Mouse (Mus musculus): ENCODE measurements around the gene Nrarp. TPM values are rescaled to one million over a fixed set of nuclear protein-coding genes. Genes with fewer than 3 reads are reported as not detected.

Nrarp gene
- polyA plus RNA-seq, 1 experiment from 2014 or later = 11.0 TPM

DNA sequence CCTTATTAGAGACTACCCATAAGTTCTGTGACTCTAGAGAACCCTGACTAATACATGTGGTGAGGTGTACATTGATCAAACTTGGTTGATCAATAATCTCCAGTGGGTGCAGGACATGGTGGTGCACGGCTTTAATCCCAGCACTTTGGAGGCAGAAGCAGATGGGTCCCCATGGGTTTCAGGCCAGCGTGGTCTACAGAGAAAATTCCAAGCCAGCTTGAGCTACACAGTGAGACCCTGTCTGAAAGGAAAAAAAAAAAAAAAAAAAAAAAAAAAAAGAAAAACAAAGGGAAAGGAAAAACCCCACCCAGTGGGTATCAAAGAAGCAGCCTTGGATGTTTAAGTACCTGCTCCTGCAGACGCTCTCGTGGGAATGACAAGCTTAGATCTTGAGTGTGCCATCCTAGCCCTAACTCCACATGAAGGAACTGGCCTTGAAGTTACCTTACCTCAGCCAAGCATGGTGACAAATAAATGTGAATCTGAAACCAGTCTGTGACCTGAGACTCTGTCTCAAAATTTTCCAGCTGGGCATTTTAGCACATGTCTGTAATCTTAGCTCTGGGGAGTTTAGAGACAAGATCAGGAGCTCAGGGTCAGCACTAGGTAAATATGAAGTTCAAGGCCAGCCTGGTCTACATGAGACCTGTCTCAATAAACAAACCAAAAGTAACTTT is 29.1 kb upstream of the Nrarp start:
- Histone ChIP-seq H3K27ac (ENCODE audit: low read length) (no peak overlapping the region), H3K9ac (ENCODE audit: low read length) (no peak overlapping the region), H3K4me1 (ENCODE audit: control insufficient read depth, insufficient read depth, low read length) (no peaks in the 10 kb centered on the region), H3K9me3 (replicated peaks; ENCODE audit: control insufficient read depth, low read length) (no peaks in the 10 kb centered on the region), H3K27me3 (ENCODE audit: control insufficient read depth, insufficient read depth, low read length) (no peaks in the 10 kb centered on the region), H3K4me3 (replicated peaks; ENCODE audit: low read length) (no peak overlapping the region), H3K4me2 (ENCODE audit: low read depth, low read length) (no peak overlapping the region), H3K36me3 (ENCODE audit: control insufficient read depth, insufficient read depth, low read length) (no peaks in the 10 kb centered on the region)
- WGBS = 65% methylated on average over 4 of the region's 4 CpGs
- no peak for ATAC-seq (ENCODE audit: insufficient read depth, low FRiP score)

DNA sequence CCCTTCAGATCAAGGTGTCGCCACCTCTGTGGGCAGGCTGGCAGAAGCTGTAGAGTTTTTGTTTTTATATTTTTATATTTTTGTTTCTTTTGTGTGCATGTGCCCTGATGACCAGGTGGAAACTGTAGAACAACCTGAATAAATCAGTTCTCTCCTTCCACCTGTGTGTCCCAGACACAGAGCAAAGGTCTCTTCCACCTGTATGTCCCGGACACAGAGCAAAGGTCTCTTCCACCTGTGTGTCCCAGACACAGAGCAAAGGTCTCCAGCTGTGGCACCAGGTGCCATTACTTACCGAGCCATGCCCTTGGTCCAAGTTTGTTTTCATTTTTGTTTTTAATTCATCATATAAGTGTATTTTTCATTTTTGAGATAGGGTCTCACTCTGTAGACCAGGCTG is 24.4 kb upstream of the Nrarp start:
- ATAC-seq (ENCODE audit: insufficient read depth, low FRiP score) = no peak
- 79% methylated on average over 3 of the region's 3 CpGs for WGBS
- no peak overlapping the region for H3K27ac ChIP-seq (ENCODE audit: low read length)

DNA sequence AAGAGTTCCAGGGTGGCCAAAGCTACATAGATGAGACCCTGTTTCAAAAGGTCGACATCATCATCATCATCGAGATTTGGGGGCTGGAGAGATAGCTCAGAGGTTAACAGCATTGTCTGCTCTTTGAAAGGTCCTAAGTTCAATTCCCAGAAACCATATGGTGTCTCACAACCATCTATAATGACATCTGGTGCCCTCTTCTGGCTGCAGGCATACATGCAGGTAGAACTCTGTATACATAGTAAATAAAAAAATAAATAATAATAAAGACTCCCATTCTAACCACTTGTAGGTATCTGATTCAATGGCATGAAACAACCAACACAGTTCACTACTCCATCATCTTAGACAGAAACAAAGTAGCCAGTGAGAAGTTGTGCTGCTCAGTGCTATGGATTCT is 23.6 kb upstream of the Nrarp start:
- H3K36me3 ChIP-seq (ENCODE audit: control insufficient read depth, insufficient read depth, low read length) = no peaks in the 10 kb centered on the region
- H3K27ac ChIP-seq (ENCODE audit: low read length) = no peak overlapping the region
- H3K4me1 ChIP-seq (ENCODE audit: control insufficient read depth, insufficient read depth, low read length) = no peaks in the 10 kb centered on the region
- H3K9me3 ChIP-seq (replicated peaks; ENCODE audit: control insufficient read depth, low read length) = no peaks in the 10 kb centered on the region
- H3K27me3 ChIP-seq (ENCODE audit: control insufficient read depth, insufficient read depth, low read length) = no peaks in the 10 kb centered on the region
- H3K4me2 ChIP-seq (ENCODE audit: low read depth, low read length) = no peak overlapping the region
- no peak for ATAC-seq (ENCODE audit: insufficient read depth, low FRiP score)
- H3K4me3 ChIP-seq (replicated peaks; ENCODE audit: low read length) = no peak overlapping the region
- no peak overlapping the region for H3K9ac ChIP-seq (ENCODE audit: low read length)
- WGBS = 41% methylated on average over 2 of the region's 2 CpGs

More for the DNA sequence above, 24.4 kb upstream of the Nrarp start:
- H3K36me3 ChIP-seq (ENCODE audit: control insufficient read depth, insufficient read depth, low read length) = no peaks in the 10 kb centered on the region
- H3K4me3 ChIP-seq (replicated peaks; ENCODE audit: low read length) = no peak overlapping the region
- no peaks in the 10 kb centered on the region for H3K9me3 ChIP-seq (replicated peaks; ENCODE audit: control insufficient read depth, low read length)
- H3K4me1 ChIP-seq (ENCODE audit: control insufficient read depth, insufficient read depth, low read length) = no peaks in the 10 kb centered on the region
- H3K27me3 ChIP-seq (ENCODE audit: control insufficient read depth, insufficient read depth, low read length) = no peaks in the 10 kb centered on the region
- no peak overlapping the region for H3K9ac ChIP-seq (ENCODE audit: low read length)
- H3K4me2 ChIP-seq (ENCODE audit: low read depth, low read length) = no peak overlapping the region

DNA sequence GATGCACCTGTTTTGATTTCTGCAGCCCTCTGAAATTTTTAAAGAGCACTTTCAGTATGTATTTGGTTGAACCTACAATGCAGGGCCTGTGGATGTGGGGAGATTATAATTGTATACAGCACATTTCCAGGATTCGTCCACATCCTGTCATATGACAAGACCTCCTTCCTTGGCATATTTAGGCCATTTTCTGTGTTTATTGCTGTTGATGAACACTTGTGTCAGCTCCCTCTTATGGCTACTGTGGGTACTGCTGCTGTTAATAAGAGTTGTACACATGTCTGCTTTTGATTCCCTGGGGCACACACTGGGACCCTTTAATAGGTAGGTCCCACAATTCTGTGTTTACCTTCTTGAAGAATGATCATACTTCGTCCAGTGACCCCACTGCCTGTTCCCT is 22.9 kb upstream of the Nrarp start:
- Histone ChIP-seq H3K4me2 (ENCODE audit: low read depth, low read length) (no peak overlapping the region), H3K4me1 (ENCODE audit: control insufficient read depth, insufficient read depth, low read length) (no peaks in the 10 kb centered on the region), H3K27ac (ENCODE audit: low read length) (no peak overlapping the region), H3K9me3 (replicated peaks; ENCODE audit: control insufficient read depth, low read length) (no peaks in the 10 kb centered on the region), H3K4me3 (replicated peaks; ENCODE audit: low read length) (no peak overlapping the region), H3K36me3 (ENCODE audit: control insufficient read depth, insufficient read depth, low read length) (no peaks in the 10 kb centered on the region), H3K9ac (ENCODE audit: low read length) (no peak overlapping the region), H3K27me3 (ENCODE audit: control insufficient read depth, insufficient read depth, low read length) (no peaks in the 10 kb centered on the region)
- WGBS = 29% methylated on average over 2 of the region's 2 CpGs
- no peak for ATAC-seq (ENCODE audit: insufficient read depth, low FRiP score)

DNA sequence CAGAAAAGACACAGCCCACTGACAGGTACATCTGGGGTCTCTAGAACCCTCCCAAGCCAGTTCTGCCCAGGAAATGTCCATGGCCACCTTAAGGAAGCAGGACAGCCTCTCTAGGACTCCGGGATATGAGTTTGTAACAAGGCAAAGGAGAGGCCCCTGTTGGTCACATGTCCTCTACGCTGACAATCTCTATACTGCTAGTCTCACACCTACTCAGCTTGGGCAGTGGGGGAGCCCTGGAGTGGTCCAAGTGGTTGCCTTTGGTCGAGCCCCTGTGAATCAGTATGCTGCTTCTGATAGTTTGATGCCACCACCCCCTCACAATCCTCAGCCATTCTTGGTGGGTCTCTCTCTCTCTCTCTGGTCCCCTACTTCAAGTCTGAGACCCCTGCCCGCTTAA is 13.1 kb upstream of the Nrarp start:
- no peaks in the 10 kb centered on the region for H3K36me3 ChIP-seq (ENCODE audit: control insufficient read depth, insufficient read depth, low read length)
- H3K4me2 ChIP-seq (ENCODE audit: low read depth, low read length) = peak overlapping the region; percentile 90
- no peak for ATAC-seq (ENCODE audit: insufficient read depth, low FRiP score)
- peak overlapping the region; percentile 67 for H3K9ac ChIP-seq (ENCODE audit: low read length)
- 28% methylated on average over 4 of the region's 4 CpGs for WGBS
- no peaks in the 10 kb centered on the region for H3K9me3 ChIP-seq (replicated peaks; ENCODE audit: control insufficient read depth, low read length)
- H3K27ac ChIP-seq (ENCODE audit: low read length) = peak overlapping the region; percentile 70
- H3K4me3 ChIP-seq (replicated peaks; ENCODE audit: low read length) = peak overlapping the region; percentile 53
- no peaks in the 10 kb centered on the region for H3K27me3 ChIP-seq (ENCODE audit: control insufficient read depth, insufficient read depth, low read length)
- peaks cover 31% of the 10 kb centered on the region for H3K4me1 ChIP-seq (ENCODE audit: control insufficient read depth, insufficient read depth, low read length)

DNA sequence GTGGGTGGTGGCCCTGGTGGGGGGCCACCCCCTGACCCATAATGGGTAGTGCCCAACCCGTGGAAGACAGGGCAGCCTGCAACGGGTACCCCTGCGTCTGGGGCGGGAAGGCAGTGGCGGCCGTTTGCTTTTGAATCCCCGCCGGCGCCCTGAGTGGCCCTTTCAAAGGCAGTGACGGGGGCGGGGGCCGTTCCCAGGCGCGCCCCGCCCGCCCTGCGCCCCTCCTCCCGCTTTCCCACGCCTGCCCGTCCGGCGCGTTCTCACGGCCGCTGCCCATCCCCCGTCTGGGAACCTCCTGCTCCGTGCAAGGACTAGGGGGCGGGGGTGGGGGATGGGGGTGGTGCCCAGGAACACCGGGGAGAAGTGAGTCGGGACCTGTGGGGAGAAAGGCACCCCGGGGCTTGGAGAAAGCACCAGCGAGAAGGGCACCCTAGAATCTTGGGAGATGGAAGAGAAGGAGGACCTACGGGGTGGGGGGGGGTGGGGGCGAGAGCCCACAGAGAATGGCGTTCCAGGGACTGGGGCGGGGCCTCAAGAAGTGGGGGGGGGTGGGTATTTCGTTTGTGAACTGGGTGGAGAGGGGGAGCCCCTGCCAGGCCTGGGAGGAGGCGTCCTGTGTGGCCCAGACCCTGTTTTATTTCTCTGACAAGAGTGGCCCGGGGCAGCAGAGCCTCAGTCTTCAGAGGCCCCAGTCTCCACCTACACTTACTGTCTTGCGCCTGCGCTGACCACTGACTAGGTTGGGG is 12.5 kb upstream of the Nrarp start:
- H3K4me1 ChIP-seq (ENCODE audit: control insufficient read depth, insufficient read depth, low read length) = peaks cover 27% of the 10 kb centered on the region
- WGBS = 2% methylated on average over 40 of the region's 41 CpGs
- peak; percentile 70 for ATAC-seq (ENCODE audit: insufficient read depth, low FRiP score)

DNA sequence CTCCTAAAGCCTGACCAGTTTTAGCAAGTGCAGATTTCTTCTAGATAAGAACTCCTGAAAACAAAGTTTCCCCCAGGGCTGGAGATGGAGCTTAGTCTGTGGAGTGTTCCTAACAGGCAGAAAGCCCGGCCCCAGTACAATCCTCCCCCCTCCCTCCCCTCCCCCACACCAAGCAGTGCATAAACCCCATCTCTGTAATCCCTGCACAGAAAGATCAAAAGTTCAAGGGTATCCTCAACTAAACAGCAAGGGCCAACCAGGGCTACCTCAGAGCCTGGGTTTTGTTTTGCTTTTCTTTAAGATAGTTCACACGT is 11.9 kb upstream of the Nrarp start:
- peak overlapping the region; percentile 67 for H3K9ac ChIP-seq (ENCODE audit: low read length)
- no peaks in the 10 kb centered on the region for H3K27me3 ChIP-seq (ENCODE audit: control insufficient read depth, insufficient read depth, low read length)
- ATAC-seq (ENCODE audit: insufficient read depth, low FRiP score) = no peak
- 25% methylated on average over 2 of the region's 2 CpGs for WGBS
- H3K27ac ChIP-seq (ENCODE audit: low read length) = peak overlapping the region; percentile 70
- no peaks in the 10 kb centered on the region for H3K9me3 ChIP-seq (replicated peaks; ENCODE audit: control insufficient read depth, low read length)
- peaks cover 26% of the 10 kb centered on the region for H3K4me1 ChIP-seq (ENCODE audit: control insufficient read depth, insufficient read depth, low read length)
- peak overlapping the region; percentile 53 for H3K4me3 ChIP-seq (replicated peaks; ENCODE audit: low read length)
- no peaks in the 10 kb centered on the region for H3K36me3 ChIP-seq (ENCODE audit: control insufficient read depth, insufficient read depth, low read length)
- H3K4me2 ChIP-seq (ENCODE audit: low read depth, low read length) = peak overlapping the region; percentile 90

More for the DNA sequence above, 12.5 kb upstream of the Nrarp start:
- H3K36me3 ChIP-seq (ENCODE audit: control insufficient read depth, insufficient read depth, low read length) = no peaks in the 10 kb centered on the region
- H3K9me3 ChIP-seq (replicated peaks; ENCODE audit: control insufficient read depth, low read length) = no peaks in the 10 kb centered on the region
- no peaks in the 10 kb centered on the region for H3K27me3 ChIP-seq (ENCODE audit: control insufficient read depth, insufficient read depth, low read length)
- peak overlapping the region; percentile 90 for H3K4me2 ChIP-seq (ENCODE audit: low read depth, low read length)
- peak overlapping the region; percentile 53 for H3K4me3 ChIP-seq (replicated peaks; ENCODE audit: low read length)
- H3K9ac ChIP-seq (ENCODE audit: low read length) = peak overlapping the region; percentile 67
- peak overlapping the region; percentile 70 for H3K27ac ChIP-seq (ENCODE audit: low read length)

DNA sequence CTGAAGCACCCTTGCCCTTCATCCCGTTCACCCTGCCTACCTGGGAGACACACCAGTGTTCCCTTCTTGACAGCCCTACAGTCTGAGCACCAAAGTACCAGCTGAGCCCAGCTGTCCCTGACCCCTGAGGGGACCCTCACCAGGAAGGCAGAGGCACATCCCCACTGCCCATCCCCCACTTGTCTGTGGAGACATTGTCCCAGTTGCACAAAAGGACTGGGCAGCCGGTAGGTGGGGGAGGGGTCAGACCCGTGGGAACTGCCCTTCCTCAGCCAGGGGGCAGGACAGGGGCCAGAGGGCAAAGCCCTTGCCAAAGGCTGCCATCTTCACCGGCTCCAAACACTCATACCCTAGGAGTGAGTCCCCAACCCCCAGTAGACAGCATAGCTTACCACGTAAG is 10.8 kb upstream of the Nrarp start:
- WGBS = 41% methylated on average over 5 of the region's 5 CpGs
- no peak overlapping the region for H3K4me2 ChIP-seq (ENCODE audit: low read depth, low read length)
- no peaks in the 10 kb centered on the region for H3K36me3 ChIP-seq (ENCODE audit: control insufficient read depth, insufficient read depth, low read length)
- H3K4me3 ChIP-seq (replicated peaks; ENCODE audit: low read length) = no peak overlapping the region
- no peak overlapping the region for H3K27ac ChIP-seq (ENCODE audit: low read length)
- no peak overlapping the region for H3K9ac ChIP-seq (ENCODE audit: low read length)
- no peak for ATAC-seq (ENCODE audit: insufficient read depth, low FRiP score)
- peaks cover 24% of the 10 kb centered on the region for H3K4me1 ChIP-seq (ENCODE audit: control insufficient read depth, insufficient read depth, low read length)
- no peaks in the 10 kb centered on the region for H3K27me3 ChIP-seq (ENCODE audit: control insufficient read depth, insufficient read depth, low read length)
- H3K9me3 ChIP-seq (replicated peaks; ENCODE audit: control insufficient read depth, low read length) = no peaks in the 10 kb centered on the region

DNA sequence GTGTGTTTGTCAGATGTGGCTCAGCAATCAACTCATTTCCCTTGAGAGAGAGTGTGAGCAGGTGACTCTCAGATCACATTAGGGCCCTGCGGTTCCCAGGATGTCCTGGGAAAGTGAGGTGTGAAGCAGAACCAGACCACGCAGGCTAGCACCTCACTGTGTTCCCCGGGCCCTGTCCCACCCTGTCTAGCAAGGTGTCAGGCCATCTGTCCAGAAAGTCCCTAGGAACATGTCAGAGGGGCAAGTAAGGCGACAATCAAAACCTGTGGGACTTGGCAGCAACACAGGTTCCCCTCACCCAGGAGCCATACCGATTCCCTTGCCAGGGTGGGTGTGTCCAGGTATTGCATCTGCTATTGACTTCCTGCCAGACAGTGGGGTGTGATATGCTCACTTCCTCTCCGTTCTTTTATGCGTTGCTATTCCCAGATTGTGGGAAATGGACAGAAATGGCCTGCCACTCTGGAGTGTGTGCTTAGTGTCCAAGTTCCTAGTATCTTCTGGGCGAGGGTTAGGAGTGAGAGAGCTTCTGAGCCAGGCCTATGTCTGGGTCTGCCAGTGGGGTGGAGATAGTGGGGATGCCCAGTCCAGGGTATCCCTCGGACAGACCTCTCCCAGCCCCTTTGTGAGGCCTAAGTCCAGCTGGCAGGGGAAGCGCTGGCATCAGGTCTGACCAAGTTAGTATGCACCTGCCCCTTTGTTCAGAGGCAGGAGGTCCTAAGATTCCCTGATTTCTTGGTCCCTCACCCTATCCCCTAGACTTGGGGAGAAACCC is 10.0 kb upstream of the Nrarp start:
- Histone ChIP-seq H3K9me3 (replicated peaks; ENCODE audit: control insufficient read depth, low read length) (no peaks in the 10 kb centered on the region), H3K36me3 (ENCODE audit: control insufficient read depth, insufficient read depth, low read length) (no peaks in the 10 kb centered on the region), H3K4me3 (replicated peaks; ENCODE audit: low read length) (no peak overlapping the region), H3K4me2 (ENCODE audit: low read depth, low read length) (no peak overlapping the region), H3K4me1 (ENCODE audit: control insufficient read depth, insufficient read depth, low read length) (peaks cover 24% of the 10 kb centered on the region), H3K9ac (ENCODE audit: low read length) (no peak overlapping the region), H3K27ac (ENCODE audit: low read length) (no peak overlapping the region), H3K27me3 (ENCODE audit: control insufficient read depth, insufficient read depth, low read length) (no peaks in the 10 kb centered on the region)
- 55% methylated on average over 10 of the region's 10 CpGs for WGBS
- ATAC-seq (ENCODE audit: insufficient read depth, low FRiP score) = no peak

Data from stomach, embryonic 16.5 days (tissue).